Mouse (Mus musculus) megakaryocyte, embryonic 14.5 days (primary cell): ENCODE results near the gene Msrb1. TPM values are rescaled to one million over a fixed set of nuclear protein-coding genes. Genes with fewer than 3 reads are reported as not detected.
A peak's percentile ranks its signal among the peaks of the same experiment; 100 is the strongest.

Source experiments
- H3K27me3 ChIP-seq: replicated peaks from 2 replicates; pipeline ENCODE3; 2012; ENCODE audit warnings: inconsistent platforms
- H3K36me3 ChIP-seq: replicated peaks from 2 replicates; pipeline ENCODE3; 2012; ENCODE audit warnings: low read length, inconsistent platforms, mixed read lengths
- H3K4me1 ChIP-seq: 2 replicates; pipeline ENCODE4 v1.6.1; 2012; ENCODE audit warnings: inconsistent platforms
- H3K4me3 ChIP-seq: replicated peaks from 2 replicates; pipeline ENCODE3; 2012; ENCODE audit warnings: moderate library complexity, mild to moderate bottlenecking, inconsistent platforms
- H3K9me3 ChIP-seq: 2 replicates; pipeline ENCODE4 v1.6.1; 2012; ENCODE audit warnings: inconsistent platforms
- FLI1 ChIP-seq: IDR thresholded peaks from 2 replicates; pipeline ENCODE4 v1.6.1; 2012; ENCODE audit warnings: low read length, inconsistent platforms, mixed read lengths
- GATA1 ChIP-seq: IDR thresholded peaks from 3 replicates; pipeline ENCODE4 v1.6.1; 2012; ENCODE audit warnings: mixed read lengths, low read length, inconsistent platforms, borderline replicate concordance
- polyA plus RNA-seq: library from polyadenylated mRNA; stranded (reverse); fragments of >175 nt; gene quantifications from 2 replicates; pipeline ENCODE4 v1.2.3, GENCODE M21; 2012; ENCODE audit warnings: low replicate concordance; ENCODE audit not compliant: insufficient read depth

Gene Msrb1
- polyA plus RNA-seq: 19.0 and 40.5 TPM in 2 replicates

DNA sequence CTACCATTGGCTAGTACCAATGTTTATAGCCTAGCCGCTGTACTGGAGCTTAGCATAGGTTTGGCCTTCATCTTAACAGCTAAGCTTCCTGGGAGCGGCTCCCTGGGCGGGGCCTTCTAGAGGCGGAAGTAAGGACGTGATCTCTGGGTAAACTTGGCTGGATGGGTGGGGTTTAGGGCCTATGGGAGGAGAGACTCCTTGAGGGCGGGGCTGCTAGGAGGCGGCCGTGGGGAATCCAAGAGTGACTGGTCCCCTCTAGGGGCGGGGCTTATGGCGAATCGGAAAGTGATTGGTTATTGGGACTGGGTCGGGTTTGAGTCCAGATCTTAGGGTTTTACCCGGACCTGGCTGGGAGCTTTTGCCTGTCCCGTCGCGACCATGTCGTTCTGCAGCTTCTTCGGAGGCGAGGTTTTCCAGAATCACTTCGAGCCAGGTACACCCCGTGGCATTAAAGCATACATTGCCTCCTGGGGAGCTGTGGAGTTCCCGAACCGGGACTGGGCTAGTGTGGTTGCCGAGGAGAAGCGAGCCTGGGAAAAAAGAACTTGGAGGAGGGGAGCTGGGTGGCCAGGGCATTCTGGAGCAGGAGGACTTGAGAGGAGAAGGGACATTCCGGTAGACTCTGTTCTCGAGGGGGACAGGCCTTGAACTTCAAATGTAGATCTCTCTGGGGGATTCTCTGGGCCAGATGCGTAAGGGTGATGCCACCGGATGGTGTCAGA lies at the start of gene Msrb1:
Gene Msrb1 (plus strand): TSS at position 313 of the 722 bp plus-strand sequence.
- TF ChIP-seq FLI1 (no peak), GATA1 (no peak)
- peaks cover 47% of the 10 kb centered on the region for H3K4me1 ChIP-seq

DNA sequence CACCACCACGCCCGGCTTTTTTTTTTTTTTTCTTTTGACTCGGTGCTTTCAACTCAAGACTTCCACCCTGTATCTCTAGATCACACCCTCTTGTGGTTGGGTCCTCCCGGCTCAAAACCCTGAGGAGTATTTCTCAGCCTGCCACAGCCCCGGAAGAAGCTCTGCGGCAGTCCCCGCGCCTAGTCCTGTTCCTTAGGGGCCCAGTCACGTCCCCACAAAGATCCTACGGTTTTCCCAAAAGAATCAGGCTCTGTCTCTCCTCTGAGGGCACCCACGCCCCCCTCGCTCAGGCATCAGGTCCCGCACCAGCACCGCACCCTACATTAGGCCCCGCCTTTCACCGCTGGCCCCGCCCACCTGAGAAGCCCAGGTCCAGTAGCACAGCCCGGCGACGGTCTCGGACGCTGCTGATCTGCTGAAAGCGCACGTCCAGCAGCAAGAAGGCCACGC lies 49.3 kb upstream of the Msrb1 start:
- H3K4me3 ChIP-seq: peak overlapping the region; percentile 90
- H3K27me3 ChIP-seq: peaks cover 52% of the 10 kb centered on the region
- H3K9me3 ChIP-seq: no peaks in the 10 kb centered on the region
- TF ChIP-seq FLI1 (no peak), GATA1 (no peak)
- H3K4me1 ChIP-seq: peaks cover 41% of the 10 kb centered on the region
- peaks cover 5% of the 10 kb centered on the region for H3K36me3 ChIP-seq

More for the DNA sequence above, at the start of gene Msrb1:
- Histone ChIP-seq H3K4me3 (peak within 1 kb of the TSS; percentile 94), H3K27me3 (peaks cover 2% of the 10 kb centered on the region), H3K36me3 (peaks cover 23% of the 10 kb centered on the region), H3K9me3 (no peaks in the 10 kb centered on the region)

DNA sequence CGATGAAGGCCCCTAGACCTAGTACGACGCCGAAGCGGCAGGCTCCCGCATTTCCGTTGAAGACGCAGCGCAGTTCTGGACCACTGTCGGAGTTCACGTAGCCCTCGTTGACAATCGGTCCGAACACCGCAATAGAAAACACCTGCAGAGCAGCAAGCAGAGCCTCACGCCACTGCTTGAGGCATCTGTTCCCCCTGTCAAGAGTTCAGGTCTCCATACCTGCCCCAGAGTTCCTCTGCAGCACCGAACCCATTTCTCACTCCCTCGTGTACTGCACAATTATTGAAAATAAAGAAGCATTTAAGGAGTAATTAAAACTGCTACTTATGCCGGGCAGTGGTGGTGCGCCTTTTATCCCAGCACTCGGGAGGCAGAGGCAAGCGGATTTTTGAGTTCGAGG lies 48.8 kb upstream of the Msrb1 start:
- Histone ChIP-seq H3K9me3 (no peaks in the 10 kb centered on the region), H3K4me1 (peaks cover 46% of the 10 kb centered on the region), H3K4me3 (peak overlapping the region; percentile 90), H3K27me3 (peaks cover 52% of the 10 kb centered on the region), H3K36me3 (peaks cover 6% of the 10 kb centered on the region)
- TF ChIP-seq FLI1 (no peak), GATA1 (no peak)

DNA sequence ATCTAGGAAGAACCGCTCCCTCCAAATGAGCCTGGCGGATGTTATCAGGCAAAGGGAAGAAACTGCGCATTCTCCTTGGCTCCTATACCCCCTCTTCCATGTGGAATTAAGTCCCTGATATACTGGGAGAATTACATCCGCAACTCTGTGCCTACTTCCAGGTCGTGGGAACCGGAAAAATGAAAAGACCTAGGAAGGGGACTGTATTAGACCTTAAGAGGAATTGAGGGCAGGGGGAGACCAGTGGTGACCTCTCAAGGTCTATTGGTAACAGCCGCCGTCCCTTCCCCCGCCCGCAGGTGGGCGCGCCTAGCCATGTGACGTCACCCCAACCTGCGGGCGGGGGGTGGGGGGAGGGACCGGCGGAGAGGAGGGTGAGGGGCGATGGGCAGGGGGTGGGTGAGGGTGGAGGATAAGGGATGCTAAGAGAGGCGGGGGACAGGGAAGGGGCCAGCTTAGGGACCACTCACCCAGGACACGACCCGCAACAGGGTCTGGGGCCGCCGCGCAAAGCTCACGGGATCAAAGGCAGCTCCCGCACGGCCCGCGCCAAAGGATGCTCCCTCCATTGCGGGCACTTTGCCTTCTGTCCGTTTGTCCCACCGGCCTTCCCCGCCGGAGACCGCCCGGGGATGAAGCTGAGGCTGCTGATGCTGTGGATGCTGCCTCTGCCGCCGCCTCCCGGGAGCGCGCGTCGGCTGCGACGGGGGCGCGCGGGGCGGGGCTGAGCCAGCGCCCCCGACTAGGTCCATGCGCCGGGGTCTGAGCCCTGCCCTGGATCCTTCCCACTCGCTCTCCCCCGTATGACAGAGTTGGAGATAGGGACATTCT lies 47.0 kb upstream of the Msrb1 start, which contains the start of gene Syngr3:
Gene Syngr3 (minus strand): TSS at position 705 of the 831 bp plus-strand sequence.
- Histone ChIP-seq H3K9me3 (no peaks in the 10 kb centered on the region), H3K4me3 (peak within 1 kb of the TSS; percentile 83), H3K4me1 (peaks cover 59% of the 10 kb centered on the region), H3K27me3 (peaks cover 52% of the 10 kb centered on the region), H3K36me3 (peaks cover 19% of the 10 kb centered on the region)
- TF ChIP-seq FLI1 (no peak), GATA1 (no peak)

DNA sequence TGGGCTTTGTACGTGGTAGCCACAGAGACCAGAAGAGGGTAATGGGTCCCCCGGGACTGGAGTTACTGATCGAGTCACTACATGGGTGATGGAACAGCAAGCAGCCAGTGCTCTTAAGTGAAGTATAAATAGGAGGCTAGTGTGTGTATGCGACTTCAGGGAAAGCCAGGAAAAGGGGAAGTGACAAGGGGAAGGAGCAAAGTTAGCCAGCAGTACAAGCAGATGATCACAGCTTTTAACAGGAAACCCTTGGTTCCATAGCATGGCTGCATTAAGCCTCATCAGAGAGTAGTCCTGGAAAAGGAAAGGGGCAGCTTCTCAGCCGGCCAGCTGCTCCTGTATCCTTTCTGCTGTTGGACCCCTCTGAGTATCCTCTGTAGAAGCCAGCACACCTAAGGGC lies 44.1 kb upstream of the Msrb1 start:
- no peaks in the 10 kb centered on the region for H3K9me3 ChIP-seq
- peak overlapping the region; percentile 42 for H3K4me3 ChIP-seq
- peaks cover 36% of the 10 kb centered on the region for H3K27me3 ChIP-seq
- peaks cover 70% of the 10 kb centered on the region for H3K4me1 ChIP-seq
- peaks cover 20% of the 10 kb centered on the region for H3K36me3 ChIP-seq
- TF ChIP-seq GATA1 (no peak), FLI1 (no peak)

DNA sequence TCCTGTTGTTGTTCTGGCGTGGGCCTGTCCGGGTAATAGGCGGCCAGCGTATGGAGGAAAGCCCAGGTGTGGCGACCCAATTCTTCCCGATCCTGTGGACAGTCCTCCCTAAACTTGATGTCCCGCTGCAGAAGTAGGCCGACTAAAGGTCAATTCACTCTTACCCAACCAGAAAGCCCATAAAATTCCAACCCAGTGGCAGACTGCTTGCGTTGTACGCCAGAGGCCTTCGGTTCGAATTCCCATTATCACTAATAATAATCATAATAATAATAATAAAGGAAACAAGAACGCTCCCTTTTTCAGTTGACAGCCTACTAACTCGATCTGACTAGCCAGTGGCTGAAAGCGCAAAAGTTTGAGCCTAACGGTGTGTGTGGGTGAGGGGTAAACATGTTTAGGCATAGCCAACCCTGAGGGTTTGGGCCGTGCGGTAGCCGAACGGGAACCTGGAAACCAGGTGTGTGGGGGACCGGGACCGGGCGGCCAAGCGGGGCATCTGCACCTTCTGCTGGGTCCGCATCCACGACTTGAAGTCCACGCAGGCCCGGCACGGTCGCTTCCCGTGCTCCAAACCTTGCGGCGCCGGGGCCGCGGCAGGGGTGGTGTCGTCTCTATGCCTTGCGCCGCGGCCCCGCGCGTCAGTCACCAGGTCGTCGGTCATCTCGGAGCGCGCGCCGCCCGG lies 41.0 kb upstream of the Msrb1 start:
- TF ChIP-seq FLI1 (no peak), GATA1 (no peak)
- Histone ChIP-seq H3K4me1 (peaks cover 53% of the 10 kb centered on the region), H3K27me3 (peaks cover 6% of the 10 kb centered on the region), H3K4me3 (peak overlapping the region; percentile 99), H3K9me3 (no peaks in the 10 kb centered on the region), H3K36me3 (peaks cover 37% of the 10 kb centered on the region)

DNA sequence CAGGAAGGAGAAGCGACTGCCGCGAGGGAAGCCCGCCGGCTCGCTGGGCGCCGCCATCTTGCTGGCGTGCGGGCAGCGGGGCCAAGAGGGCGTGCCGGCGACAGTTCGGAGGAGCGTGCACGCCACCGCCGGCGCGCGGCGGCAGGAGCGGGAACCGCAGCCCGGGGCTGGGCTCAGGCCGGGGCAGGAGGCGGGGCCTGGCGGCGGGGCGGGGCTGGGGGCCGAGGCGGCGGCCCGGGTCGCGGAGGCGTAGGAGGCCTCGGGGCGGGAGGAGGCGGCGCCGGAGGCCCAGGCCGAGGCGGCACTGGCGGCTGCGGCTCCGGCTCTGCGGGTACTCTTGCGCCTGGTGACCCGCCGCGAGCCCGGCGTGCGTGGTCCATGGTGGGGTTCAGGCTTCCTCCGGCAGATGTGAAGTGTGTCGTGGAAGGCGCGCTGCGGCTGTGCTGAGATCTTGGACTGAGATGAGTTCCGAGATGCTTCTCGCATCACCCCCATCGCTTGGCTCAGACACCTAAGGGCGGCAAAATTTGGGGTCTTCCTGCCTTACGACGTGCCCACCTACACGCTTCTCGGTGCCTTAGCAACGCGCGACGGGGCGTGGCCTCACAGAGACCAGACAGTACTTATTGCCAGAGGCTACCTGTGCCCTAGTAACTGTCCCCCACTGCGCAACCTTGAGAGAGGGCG lies 40.3 kb upstream of the Msrb1 start, which contains the start of the genes Gfer and Noxo1:
Gene Gfer (minus strand): TSS at position 146 of the 687 bp plus-strand sequence.
Gene Noxo1 (plus strand): TSS at position 224 of the 687 bp plus-strand sequence.
- H3K4me1 ChIP-seq: peaks cover 53% of the 10 kb centered on the region
- H3K27me3 ChIP-seq: no peaks in the 10 kb centered on the region
- TF ChIP-seq GATA1 (no peak), FLI1 (no peak)
- no peaks in the 10 kb centered on the region for H3K9me3 ChIP-seq
- H3K36me3 ChIP-seq: peaks cover 44% of the 10 kb centered on the region
- peak within 1 kb of the TSS; percentile 99 for H3K4me3 ChIP-seq

DNA sequence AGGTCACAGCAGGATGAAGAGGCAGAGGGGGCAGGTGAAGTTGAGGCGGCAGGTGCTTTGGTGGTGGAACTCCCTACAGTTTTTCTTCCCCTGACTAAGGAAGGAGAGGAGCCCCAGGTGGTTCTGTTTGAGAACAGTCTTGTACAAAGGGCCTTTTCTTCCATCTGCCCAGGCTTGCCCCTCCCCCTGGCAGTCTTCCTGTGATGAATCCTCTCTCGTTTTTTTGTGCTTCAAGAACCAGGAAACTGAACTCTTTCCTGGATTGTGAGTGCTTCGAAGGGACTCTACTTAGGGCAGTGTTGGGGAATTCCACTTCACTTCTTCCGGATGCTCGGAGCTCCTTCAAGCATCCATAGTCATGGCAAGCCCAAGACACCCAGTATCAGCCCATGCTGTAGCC lies 38.5 kb upstream of the Msrb1 start:
- peaks cover 51% of the 10 kb centered on the region for H3K36me3 ChIP-seq
- no peak overlapping the region for H3K4me3 ChIP-seq
- TF ChIP-seq GATA1 (no peak), FLI1 (no peak)
- no peaks in the 10 kb centered on the region for H3K27me3 ChIP-seq
- H3K9me3 ChIP-seq: no peaks in the 10 kb centered on the region
- peaks cover 41% of the 10 kb centered on the region for H3K4me1 ChIP-seq

DNA sequence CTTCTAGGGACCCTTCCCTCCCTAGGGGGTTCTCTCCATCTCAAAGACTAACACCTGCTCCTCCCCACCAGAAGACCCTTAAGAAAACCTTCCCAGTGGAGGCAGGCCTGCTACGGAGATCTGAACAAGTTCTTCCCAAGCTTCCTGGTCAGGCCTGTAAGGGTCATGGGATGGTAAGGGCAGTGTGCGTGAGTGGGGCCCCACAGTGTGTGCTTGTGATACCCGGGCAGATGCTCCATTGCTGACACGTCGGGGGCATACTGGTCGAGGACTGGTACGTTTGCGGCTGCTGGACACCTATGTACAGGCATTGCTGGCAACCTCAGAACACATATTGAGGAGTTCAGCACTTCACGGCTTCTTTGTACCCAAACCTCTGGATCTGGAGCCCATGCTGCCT lies 37.7 kb upstream of the Msrb1 start:
- Histone ChIP-seq H3K4me3 (no peak overlapping the region), H3K4me1 (peaks cover 37% of the 10 kb centered on the region), H3K36me3 (peaks cover 49% of the 10 kb centered on the region), H3K9me3 (no peaks in the 10 kb centered on the region), H3K27me3 (no peaks in the 10 kb centered on the region)
- TF ChIP-seq GATA1 (no peak), FLI1 (no peak)
